Mouse (Mus musculus) MEL (cell line): ENCODE results near the gene Unc45a. TPM values are rescaled to one million over a fixed set of nuclear protein-coding genes. Genes with fewer than 3 reads are reported as not detected.

Experiments used
- DNase-seq: peaks from one replicate; pipeline ENCODE4 v3.0.0; 2011; ENCODE audit warnings: low read depth, low spot score
- H3K27ac ChIP-seq: 2 replicates; pipeline ENCODE4 v1.5.1; 2012; ENCODE audit warnings: low read depth, mild to moderate bottlenecking, control low read depth, low read length, moderate library complexity; ENCODE audit not compliant: control insufficient read depth
- H3K27me3 ChIP-seq, 2 experiments: fragments of 150-350 bp in 1 of 2; sonication (generic) in 1 of 2; 2 replicates each; pipeline ENCODE4 v1.6.1; 2012; ENCODE audit warnings: low read length in 2 of 2, mild to moderate bottlenecking in 2 of 2, improper control_type of control experiment in 1 of 2, moderate library complexity in 1 of 2; ENCODE audit not compliant: insufficient read depth in 2 of 2, control insufficient read depth in 1 of 2
- H3K36me3 ChIP-seq, 2 experiments: 2 replicates each; pipeline ENCODE4 v1.6.1; 2012 to 2014; ENCODE audit warnings: low read length in 2 of 2, improper control_type of control experiment in 1 of 2, inconsistent platforms in 1 of 2, mild to moderate bottlenecking in 1 of 2; ENCODE audit not compliant: insufficient read depth in 2 of 2, control insufficient read depth in 1 of 2
- H3K4me1 ChIP-seq, 2 experiments: fragments of 150-350 bp in 1 of 2; sonication (generic) in 1 of 2; 2 replicates each; pipeline ENCODE4 v1.6.1; 2012; ENCODE audit warnings: low read length in 2 of 2, improper control_type of control experiment in 1 of 2, mild to moderate bottlenecking in 1 of 2; ENCODE audit not compliant: insufficient read depth in 2 of 2, control insufficient read depth in 1 of 2
- H3K4me3 ChIP-seq, 2 experiments: fragments of 150-350 bp in 1 of 2; sonication (generic) in 1 of 2; 2 replicates each; pipeline ENCODE4 v1.5.1; 2012; ENCODE audit warnings: low read depth in 2 of 2, low read length in 2 of 2, mild to moderate bottlenecking in 2 of 2, moderate library complexity in 2 of 2, control low read depth in 1 of 2, improper control_type of control experiment in 1 of 2; ENCODE audit not compliant: control insufficient read depth in 1 of 2, insufficient read depth in 1 of 2
- H3K79me2 ChIP-seq: 2 replicates; pipeline ENCODE4 v1.6.1; 2012; ENCODE audit warnings: mild to moderate bottlenecking, low read length, moderate library complexity; ENCODE audit not compliant: control insufficient read depth, poor library complexity, insufficient read depth
- H3K9ac ChIP-seq: 2 replicates; pipeline ENCODE4 v1.6.1; 2012; ENCODE audit warnings: low read depth, mild to moderate bottlenecking, control low read depth, low read length, moderate library complexity; ENCODE audit not compliant: control insufficient read depth, poor library complexity, severe bottlenecking
- H3K9me3 ChIP-seq: fragments of 150-350 bp; sonication (generic); replicated peaks from 2 replicates; pipeline ENCODE4 v1.6.1; 2012; ENCODE audit warnings: mild to moderate bottlenecking, low read length, improper control_type of control experiment, moderate library complexity; ENCODE audit not compliant: insufficient read depth
- BHLHE40 ChIP-seq: IDR thresholded peaks from 2 replicates; pipeline ENCODE4 v1.6.1; 2012; ENCODE audit warnings: low read depth, mild to moderate bottlenecking, inconsistent platforms, low read length, improper control_type of control experiment, borderline replicate concordance
- CHD2 ChIP-seq: IDR thresholded peaks from 2 replicates; pipeline ENCODE4 v1.6.1; 2011; ENCODE audit warnings: low read length, improper control_type of control experiment
- CTCF ChIP-seq, 3 experiments: IDR thresholded peaks in 2 of 3; conservative IDR thresholded peaks in 1 of 3; 2 replicates each; pipeline ENCODE4 v1.5.1; 2011 to 2012; ENCODE audit warnings: low read length in 3 of 3, low read depth in 2 of 3, mild to moderate bottlenecking in 2 of 3, improper control_type of control experiment in 1 of 3, inconsistent platforms in 1 of 3, mixed read lengths in 1 of 3, moderate library complexity in 1 of 3; ENCODE audit not compliant: control insufficient read depth in 1 of 3, insufficient read depth in 1 of 3, poor library complexity in 1 of 3, severe bottlenecking in 1 of 3
- ELF1 ChIP-seq: IDR thresholded peaks from 2 replicates; pipeline ENCODE4 v1.6.1; 2014; ENCODE audit warnings: low read depth, mild to moderate bottlenecking, inconsistent platforms, low read length, improper control_type of control experiment, moderate library complexity
- EP300 ChIP-seq, 2 experiments: IDR thresholded peaks; 2 replicates each; pipeline ENCODE4 v1.6.1; 2011; ENCODE audit warnings: improper control_type of control experiment in 2 of 2, low read length in 2 of 2, low read depth in 1 of 2, mild to moderate bottlenecking in 1 of 2
- ETS1 ChIP-seq: IDR thresholded peaks from 2 replicates; pipeline ENCODE4 v1.6.1; 2012; ENCODE audit warnings: low read depth, mild to moderate bottlenecking, inconsistent platforms, low read length, improper control_type of control experiment, moderate library complexity
- GATA1 ChIP-seq: IDR thresholded peaks from 2 replicates; pipeline ENCODE4 v1.6.1; 2011; ENCODE audit warnings: low read depth, low read length, improper control_type of control experiment
- HCFC1 ChIP-seq: IDR thresholded peaks from 2 replicates; pipeline ENCODE4 v1.6.1; 2012; ENCODE audit warnings: low read depth, mild to moderate bottlenecking, inconsistent platforms, low read length, improper control_type of control experiment, moderate library complexity
- JUND ChIP-seq: IDR thresholded peaks from 2 replicates; pipeline ENCODE4 v1.6.1; 2011; ENCODE audit warnings: low read depth, mild to moderate bottlenecking, improper control_type of control experiment, low read length
- KAT2A ChIP-seq: conservative IDR thresholded peaks from 2 replicates; pipeline ENCODE4 v1.6.1; 2012; ENCODE audit warnings: low read depth, low read length, improper control_type of control experiment, inconsistent platforms
- MAFK ChIP-seq: IDR thresholded peaks from 2 replicates; pipeline ENCODE4 v1.6.1; 2011; ENCODE audit warnings: low read depth, mild to moderate bottlenecking, low read length, improper control_type of control experiment, borderline replicate concordance
- MAX ChIP-seq: IDR thresholded peaks from 2 replicates; pipeline ENCODE4 v1.6.1; 2011; ENCODE audit warnings: low read length, improper control_type of control experiment
- MAZ ChIP-seq: IDR thresholded peaks from 2 replicates; pipeline ENCODE4 v1.6.1; 2012; ENCODE audit warnings: low read depth, mild to moderate bottlenecking, inconsistent platforms, low read length, improper control_type of control experiment
- MXI1 ChIP-seq: IDR thresholded peaks from 2 replicates; pipeline ENCODE4 v1.6.1; 2011; ENCODE audit warnings: mild to moderate bottlenecking, low read depth, low read length, improper control_type of control experiment
- MYB ChIP-seq: IDR thresholded peaks from 2 replicates; pipeline ENCODE4 v1.6.1; 2011; ENCODE audit warnings: mild to moderate bottlenecking, low read depth, low read length, improper control_type of control experiment
- MYC ChIP-seq: IDR thresholded peaks from 2 replicates; pipeline ENCODE4 v1.6.1; 2011; ENCODE audit warnings: low read depth, mild to moderate bottlenecking, low read length, improper control_type of control experiment, moderate library complexity
- NELFE ChIP-seq: IDR thresholded peaks from 2 replicates; pipeline ENCODE4 v1.6.1; 2011; ENCODE audit warnings: low read depth, low read length, improper control_type of control experiment
- NRF1 ChIP-seq: IDR thresholded peaks from 2 replicates; pipeline ENCODE4 v1.6.1; 2014; ENCODE audit warnings: low read depth, mild to moderate bottlenecking, inconsistent platforms, low read length, improper control_type of control experiment, moderate library complexity; ENCODE audit not compliant: poor library complexity, insufficient read depth, severe bottlenecking
- POLR2A ChIP-seq, 2 experiments: IDR thresholded peaks; 2 replicates each; pipeline ENCODE4 v1.6.1; 2011 to 2012; ENCODE audit warnings: low read length in 2 of 2, mild to moderate bottlenecking in 2 of 2, control low read depth in 1 of 2, improper control_type of control experiment in 1 of 2, low read depth in 1 of 2, moderate library complexity in 1 of 2; ENCODE audit not compliant: control insufficient read depth in 1 of 2, insufficient read depth in 1 of 2, poor library complexity in 1 of 2
- POLR2AphosphoS2 ChIP-seq: IDR thresholded peaks from 2 replicates; pipeline ENCODE4 v1.6.1; 2011; ENCODE audit warnings: low read length, improper control_type of control experiment
- POLR2AphosphoS5 ChIP-seq: IDR thresholded peaks from 2 replicates; pipeline ENCODE4 v1.6.1; 2012; ENCODE audit warnings: low read depth, borderline replicate concordance, mild to moderate bottlenecking, inconsistent platforms, low read length, moderate library complexity, mixed read lengths
- RAD21 ChIP-seq: IDR thresholded peaks from 2 replicates; pipeline ENCODE4 v1.6.1; 2011; ENCODE audit warnings: mild to moderate bottlenecking, low read depth, low read length, improper control_type of control experiment
- RCOR1 ChIP-seq: IDR thresholded peaks from 2 replicates; pipeline ENCODE4 v1.6.1; 2012; ENCODE audit warnings: low read depth, mild to moderate bottlenecking, inconsistent platforms, low read length, improper control_type of control experiment
- SIN3A ChIP-seq: IDR thresholded peaks from 2 replicates; pipeline ENCODE4 v1.6.1; 2012; ENCODE audit warnings: low read length, improper control_type of control experiment, inconsistent platforms
- SMC3 ChIP-seq: IDR thresholded peaks from 2 replicates; pipeline ENCODE4 v1.6.1; 2011; ENCODE audit warnings: low read depth, low read length, improper control_type of control experiment
- TBP ChIP-seq: IDR thresholded peaks from 2 replicates; pipeline ENCODE4 v1.8.0; 2011; ENCODE audit warnings: low read depth, low read length, improper control_type of control experiment
- USF1 ChIP-seq: IDR thresholded peaks from 2 replicates; pipeline ENCODE4 v1.6.1; 2014; ENCODE audit warnings: low read depth, mild to moderate bottlenecking, inconsistent platforms, low read length, improper control_type of control experiment, moderate library complexity
- USF2 ChIP-seq, 2 experiments: IDR thresholded peaks; 2 replicates each; pipeline ENCODE4 v1.6.1; 2011 to 2012; ENCODE audit warnings: improper control_type of control experiment in 2 of 2, low read length in 2 of 2, borderline replicate concordance in 1 of 2, inconsistent platforms in 1 of 2, low read depth in 1 of 2, mild to moderate bottlenecking in 1 of 2; ENCODE audit not compliant: insufficient read depth in 1 of 2
- ZC3H11A ChIP-seq: IDR thresholded peaks from 2 replicates; pipeline ENCODE4 v1.6.1; 2012; ENCODE audit warnings: low read depth, mild to moderate bottlenecking, inconsistent platforms, low read length, improper control_type of control experiment
- ZKSCAN1 ChIP-seq: IDR thresholded peaks from 2 replicates; pipeline ENCODE4 v1.6.1; 2012; ENCODE audit warnings: low read depth, mild to moderate bottlenecking, inconsistent platforms, low read length, improper control_type of control experiment, moderate library complexity
- polyA plus RNA-seq, 2 experiments: library from polyadenylated mRNA; stranded (reverse) in 1 of 2; unstranded in 1 of 2; fragments of >175 nt in 1 of 2; fragments of >200 nt in 1 of 2; gene quantifications; 2 replicates each; pipeline versions ENCODE4 v1.2.1 to v1.2.4; 2012; ENCODE audit warnings: low replicate concordance in 2 of 2, low read depth in 1 of 2; ENCODE audit not compliant: insufficient read length in 2 of 2, insufficient read depth in 1 of 2, missing spikeins in 1 of 2
- total RNA-seq: library from RNA; depleted of rRNA; stranded (reverse); fragments of 300-350 nt; gene quantifications from 2 replicates; pipeline ENCODE4 v1.2.3, GENCODE M21; 2012

Gene Unc45a
- total and polyA plus RNA-seq, 3 experiments: 26.1 to 28.2 TPM; not detected in 1

DNA sequence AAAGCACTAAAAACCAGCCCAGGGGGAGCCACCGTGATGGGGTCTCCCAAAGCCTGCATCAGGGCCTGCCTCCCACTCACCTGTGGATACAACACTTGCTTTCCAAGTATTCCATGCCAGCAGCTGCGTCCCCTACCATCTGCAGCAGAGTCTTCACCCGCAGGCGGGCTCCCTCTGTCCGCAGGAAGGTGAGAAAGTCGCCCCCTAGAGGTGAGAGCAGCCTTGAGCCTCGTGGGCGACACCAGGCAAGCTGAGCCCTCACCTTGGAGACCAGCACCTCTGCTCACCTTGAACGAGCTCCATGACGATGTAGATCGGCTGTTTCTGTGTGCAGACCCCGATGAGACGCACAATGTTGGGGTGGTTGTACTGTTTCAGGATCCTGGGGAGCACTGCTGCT lies 38.7 kb upstream of the Unc45a start:
- no peaks in the 10 kb centered on the region for H3K27me3 ChIP-seq
- no peak overlapping the region for H3K27ac ChIP-seq
- no peaks in the 10 kb centered on the region for H3K9me3 ChIP-seq
- DNase-seq: peak; percentile 51
- peaks cover 5 to 16% of the 10 kb centered on the region in 2 experiments for H3K4me1 ChIP-seq
- TF ChIP-seq NELFE (no peak), MYB (no peak), ZC3H11A (no peak), POLR2AphosphoS5 (no peak), SMC3 (peak; percentile 48), MYC (no peak), CTCF (IDR thresholded peaks at IDR 0.05 in 2 of 3, conservative IDR thresholded peaks at IDR 0.05 in 1 of 3; ENCODE audit: control insufficient read depth in 1 of 3, insufficient read depth in 1 of 3, low read depth in 2 of 3, low read length in 3 of 3, poor library complexity in 1 of 3, severe bottlenecking in 1 of 3) (peak; percentile 68 to 81 (median 72)), RAD21 (peak; percentile 18)
- H3K36me3 ChIP-seq: peaks cover 0 to 14% of the 10 kb centered on the region in 2 experiments; a peak in 2 of 4 replicates
- H3K4me3 ChIP-seq: no peak overlapping the region
- H3K79me2 ChIP-seq: no peaks in the 10 kb centered on the region
- no peak overlapping the region for H3K9ac ChIP-seq

DNA sequence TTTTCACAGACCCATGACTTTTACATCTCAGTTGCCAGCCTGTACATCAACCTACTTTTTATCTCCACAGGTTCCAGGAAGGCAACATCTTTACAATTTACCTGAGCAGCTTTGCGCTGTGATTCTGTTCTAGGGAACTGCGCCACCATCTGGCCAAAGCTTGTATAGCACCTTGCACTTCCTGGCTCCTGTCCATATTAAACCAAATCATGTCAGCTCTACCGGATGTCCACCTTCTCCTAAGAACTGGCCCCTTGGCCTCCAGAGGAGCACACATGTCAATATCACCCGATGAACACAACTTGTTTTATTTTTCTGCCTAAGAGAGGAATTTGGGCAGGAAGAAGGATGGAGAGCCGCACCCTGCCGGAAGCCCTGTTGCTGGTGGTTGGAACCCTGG lies 36.7 kb upstream of the Unc45a start:
- H3K27ac ChIP-seq: no peak overlapping the region
- H3K4me1 ChIP-seq: peaks cover 8 to 31% of the 10 kb centered on the region in 2 experiments
- peak; percentile 67 for DNase-seq
- no peak overlapping the region for H3K9ac ChIP-seq
- H3K9me3 ChIP-seq: no peaks in the 10 kb centered on the region
- no peaks in the 10 kb centered on the region for H3K79me2 ChIP-seq
- TF ChIP-seq MYB: no peak
- no peak for TF ChIP-seq USF1
- no peak for TF ChIP-seq MAZ
- no peak for TF ChIP-seq TBP
- TF ChIP-seq POLR2AphosphoS5: no peak
- no peak for TF ChIP-seq EP300 (IDR thresholded peaks at IDR 0.05; ENCODE audit: low read depth in 1 of 2, low read length in 2 of 2)
- TF ChIP-seq CTCF (IDR thresholded peaks at IDR 0.05 in 2 of 3, conservative IDR thresholded peaks at IDR 0.05 in 1 of 3; ENCODE audit: control insufficient read depth in 1 of 3, insufficient read depth in 1 of 3, low read depth in 2 of 3, low read length in 3 of 3, poor library complexity in 1 of 3, severe bottlenecking in 1 of 3): peak; percentile 77 to 95 (median 91)
- TF ChIP-seq ZKSCAN1: no peak
- TF ChIP-seq MYC: no peak
- no peak for TF ChIP-seq NELFE
- TF ChIP-seq POLR2AphosphoS2: no peak
- TF ChIP-seq ZC3H11A: 0 out of 2 replicates have a peak, but pooled peaks have one; percentile 43
- no peak for TF ChIP-seq NRF1
- 0 out of 2 replicates have a peak, but pooled peaks have one; percentile 6 for TF ChIP-seq ETS1
- no peak for TF ChIP-seq GATA1
- no peak for TF ChIP-seq JUND
- no peak for TF ChIP-seq MAX
- TF ChIP-seq USF2 (IDR thresholded peaks at IDR 0.05; ENCODE audit: borderline replicate concordance in 1 of 2, insufficient read depth in 1 of 2, low read depth in 1 of 2, low read length in 2 of 2): no peak
- TF ChIP-seq MXI1: no peak; the same call in 1 of the 2 replicates
- TF ChIP-seq SIN3A: 0 out of 2 replicates have a peak, but pooled peaks have one; percentile 22
- 0 out of 2 replicates have a peak, but pooled peaks have one; percentile 26 for TF ChIP-seq RCOR1
- no peak for TF ChIP-seq MAFK
- TF ChIP-seq HCFC1: no peak
- peak; percentile 72 for TF ChIP-seq RAD21
- peak; percentile 78 for TF ChIP-seq SMC3
- TF ChIP-seq POLR2A (IDR thresholded peaks at IDR 0.05; ENCODE audit: control insufficient read depth in 1 of 2, insufficient read depth in 1 of 2, low read depth in 1 of 2, low read length in 2 of 2, poor library complexity in 1 of 2): no peak
- TF ChIP-seq KAT2A: no peak
- no peak for TF ChIP-seq CHD2
- no peak for TF ChIP-seq BHLHE40
- TF ChIP-seq ELF1: peak; percentile 57
- TF ChIP-seq, all 39 proteins: peak for 8
- Histone ChIP-seq H3K27me3 (no peaks in the 10 kb centered on the region), H3K4me3 (no peak overlapping the region), H3K36me3 (peaks cover 0 to 26% of the 10 kb centered on the region in 2 experiments; a peak in 2 of 4 replicates)
